Mouse (Mus musculus) midbrain, embryonic 13.5 days (tissue): ENCODE data around the gene Slc15a5. TPM values are rescaled to one million over a fixed set of nuclear protein-coding genes. Genes with fewer than 3 reads are reported as not detected.

Source experiments
- ATAC-seq: fragments of 200-750 bp; cut with Nextera tagmentation; 2 replicates; pipeline ENCODE4 v1.8.0; 2017; ENCODE audit warnings: mild to moderate bottlenecking, moderate TSS enrichment, moderate library complexity
- H3K27ac ChIP-seq: fragments of 300-500 bp; sonication (generic); 2 replicates; pipeline ENCODE4 v1.5.1; 2015; ENCODE audit warnings: inconsistent platforms, mild to moderate bottlenecking, moderate library complexity
- H3K27me3 ChIP-seq: fragments of 300-500 bp; sonication (generic); 2 replicates; pipeline ENCODE4 v1.6.1; 2015; ENCODE audit warnings: mild to moderate bottlenecking, inconsistent platforms
- H3K36me3 ChIP-seq: fragments of 300-500 bp; sonication (generic); 2 replicates; pipeline ENCODE4 v1.6.1; 2015; ENCODE audit warnings: mild to moderate bottlenecking, inconsistent platforms
- H3K4me1 ChIP-seq: fragments of 300-500 bp; sonication (generic); replicated peaks from 2 replicates; pipeline ENCODE4 v1.6.1; 2015; ENCODE audit warnings: inconsistent platforms
- H3K4me2 ChIP-seq: fragments of 300-500 bp; sonication (generic); replicated peaks from 2 replicates; pipeline ENCODE4 v1.6.1; 2015; ENCODE audit warnings: moderate library complexity, mild to moderate bottlenecking, inconsistent platforms
- H3K4me3 ChIP-seq: fragments of 300-500 bp; sonication (generic); replicated peaks from 2 replicates; pipeline ENCODE4 v1.5.1; 2015; ENCODE audit warnings: mild to moderate bottlenecking, inconsistent platforms
- H3K9ac ChIP-seq: fragments of 300-500 bp; sonication (generic); replicated peaks from 2 replicates; pipeline ENCODE4 v1.6.1; 2015; ENCODE audit warnings: mild to moderate bottlenecking, inconsistent platforms
- H3K9me3 ChIP-seq: fragments of 300-500 bp; sonication (generic); 2 replicates; pipeline ENCODE4 v1.6.1; 2016; ENCODE audit warnings: mild to moderate bottlenecking, inconsistent platforms
- WGBS: fragments of 180-500 bp; shearing (Covaris S2); methylation state at CpG from one replicate; pipeline ENCODE4 v1.1.7; 2015; 5-methylcytosine and 5-hydroxymethylcytosine counted together
- polyA plus RNA-seq: library from polyadenylated mRNA; unstranded; fragments of >200 nt; fragmentation: Nextera tagmentation; extraction: Ambion mirVana; gene quantifications from 2 replicates; pipeline ENCODE4 v1.2.1, GENCODE M21; 2015

Gene Slc15a5
- polyA plus RNA-seq, 1 experiment from 2014 or later = not detected

DNA sequence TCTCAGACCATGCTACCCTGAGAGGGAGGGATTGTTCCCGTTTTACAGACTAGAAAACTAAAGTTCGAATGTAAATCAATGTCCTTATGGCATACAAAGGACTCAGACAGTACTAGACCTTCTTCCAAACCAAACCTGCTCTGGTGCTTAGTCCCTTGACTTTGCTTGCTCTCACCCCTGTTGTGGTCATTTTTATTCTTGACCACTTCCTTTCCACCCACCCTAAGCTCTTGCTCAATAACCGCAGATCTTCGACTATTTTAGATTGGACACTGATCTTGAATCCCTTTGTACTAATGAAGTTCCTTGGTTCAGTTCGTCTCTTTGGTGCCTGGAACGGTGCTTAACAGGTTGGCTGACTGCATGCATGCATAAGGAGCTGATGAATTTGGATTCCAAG lies 94.5 kb downstream of the Slc15a5 start:
- Histone ChIP-seq H3K27me3 (no peaks in the 10 kb centered on the region), H3K36me3 (no peaks in the 10 kb centered on the region), H3K4me3 (no peak overlapping the region), H3K9me3 (no peaks in the 10 kb centered on the region), H3K4me1 (0 out of 2 replicates have a peak, but pooled peaks cover 10% of the 10 kb centered on the region), H3K27ac (no peak overlapping the region), H3K4me2 (no peak overlapping the region), H3K9ac (no peak overlapping the region)
- WGBS = 94% methylated on average over 6 of the region's 6 CpGs
- ATAC-seq = no peak

DNA sequence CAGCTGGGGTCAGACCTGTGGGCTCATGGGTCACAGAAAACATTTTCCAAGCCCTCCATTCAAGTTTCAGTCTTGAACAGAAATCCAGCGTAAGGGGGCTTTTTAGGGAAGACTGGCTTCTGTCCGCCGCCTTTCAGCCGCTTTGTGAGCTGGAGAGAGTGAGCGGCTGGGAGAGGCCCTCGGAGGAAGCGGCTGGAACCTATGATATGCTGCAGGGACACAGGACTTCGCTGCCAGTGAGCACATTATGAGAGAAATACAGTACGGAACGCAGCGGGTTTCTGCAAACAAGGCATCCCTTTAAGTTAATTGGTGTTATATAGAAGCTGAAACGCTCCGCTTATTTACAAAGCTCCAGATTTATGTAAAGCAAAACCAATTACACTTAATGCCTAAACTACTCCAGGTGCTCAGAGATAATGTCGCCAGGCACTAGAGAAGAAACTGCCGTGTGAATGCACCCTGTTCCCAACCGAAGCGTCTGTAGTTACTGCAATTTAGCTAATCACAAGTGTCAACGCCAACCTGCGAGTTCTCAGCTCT lies 97.5 kb downstream of the Slc15a5 start:
- H3K36me3 ChIP-seq = no peaks in the 10 kb centered on the region
- H3K4me3 ChIP-seq = no peak overlapping the region
- ATAC-seq = no peak
- 47% methylated on average over 19 of the region's 19 CpGs for whole genome bisulfite sequencing
- H3K27me3 ChIP-seq = no peaks in the 10 kb centered on the region
- no peak overlapping the region for H3K9ac ChIP-seq
- H3K9me3 ChIP-seq = no peaks in the 10 kb centered on the region
- H3K4me1 ChIP-seq = 0 out of 2 replicates have a peak, but pooled peaks cover 11% of the 10 kb centered on the region
- H3K27ac ChIP-seq = no peak overlapping the region
- H3K4me2 ChIP-seq = peak overlapping the region; percentile 4; the same call in 1 of the 2 replicates

DNA sequence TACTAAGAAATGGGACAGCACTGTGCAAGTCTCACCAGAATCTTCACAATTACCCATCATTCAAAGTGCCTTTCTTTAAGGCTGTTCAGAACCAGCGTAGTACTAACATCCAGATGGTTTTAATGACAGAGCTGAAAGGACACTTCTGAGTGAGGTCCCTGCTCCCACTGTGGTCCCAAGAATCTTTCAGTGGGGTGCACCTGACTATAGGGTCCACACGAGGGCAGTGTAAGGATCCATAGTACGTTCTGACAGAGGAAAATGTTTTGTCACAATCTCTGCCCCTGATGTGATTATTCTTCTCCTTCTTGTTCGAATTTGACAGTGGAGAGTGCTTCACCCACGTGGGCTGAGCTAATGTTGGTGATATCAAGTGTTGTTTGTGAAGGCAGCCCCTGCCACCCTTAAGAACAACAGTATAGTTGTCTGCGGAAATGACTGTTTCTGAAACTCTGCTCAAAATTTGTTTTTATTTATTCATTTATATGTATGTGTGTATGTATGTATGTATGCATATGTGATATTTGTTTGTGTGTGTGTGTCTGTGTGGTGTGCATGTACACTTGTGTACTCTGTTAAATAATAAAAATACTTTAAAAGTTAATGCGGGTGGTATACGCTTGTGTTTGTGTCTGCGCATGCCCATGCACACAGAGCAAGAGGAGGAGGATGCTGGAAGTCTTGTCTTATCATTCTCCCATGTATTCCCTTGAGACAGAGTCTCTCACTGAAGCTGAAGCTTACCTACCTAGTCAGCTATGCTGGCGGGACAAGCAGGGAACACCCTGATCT lies 98.6 kb downstream of the Slc15a5 start:
- Histone ChIP-seq H3K4me3 (no peak overlapping the region), H3K9me3 (no peaks in the 10 kb centered on the region), H3K9ac (no peak overlapping the region), H3K4me2 (no peak overlapping the region), H3K27me3 (no peaks in the 10 kb centered on the region), H3K4me1 (0 out of 2 replicates have a peak, but pooled peaks cover 11% of the 10 kb centered on the region), H3K27ac (no peak overlapping the region), H3K36me3 (no peaks in the 10 kb centered on the region)
- WGBS = 76% methylated on average over 10 of the region's 10 CpGs
- peak; percentile 15; the same call in 1 of the 2 replicates for ATAC-seq

DNA sequence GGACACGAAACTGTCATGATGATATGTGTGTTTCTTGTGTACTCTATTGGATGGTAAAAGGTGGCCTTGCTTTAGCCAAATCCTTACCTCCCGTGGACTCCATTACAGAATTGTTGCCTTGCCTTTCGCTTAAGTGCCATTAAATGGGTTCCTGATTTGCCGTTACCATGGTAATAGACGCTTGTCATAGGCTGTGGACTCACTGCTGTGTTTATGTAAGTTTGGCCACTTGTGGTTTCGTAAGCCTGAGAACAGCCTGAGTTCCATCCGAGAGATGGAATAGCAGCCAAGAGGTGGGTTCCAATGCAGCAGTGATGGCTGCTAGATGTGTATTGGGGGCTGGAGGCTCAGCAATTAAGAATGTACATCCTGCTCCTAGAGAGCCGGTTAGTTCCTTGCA lies 99.3 kb downstream of the Slc15a5 start:
- H3K36me3 ChIP-seq = no peaks in the 10 kb centered on the region
- H3K4me3 ChIP-seq = no peak overlapping the region
- H3K27ac ChIP-seq = no peak overlapping the region
- H3K9me3 ChIP-seq = peaks cover under 1% of the 10 kb centered on the region; the same call in 1 of the 2 replicates
- no peak overlapping the region for H3K4me2 ChIP-seq
- no peaks in the 10 kb centered on the region for H3K27me3 ChIP-seq
- WGBS = 72% methylated on average over 8 of the region's 8 CpGs
- 0 out of 2 replicates have a peak, but pooled peaks cover 11% of the 10 kb centered on the region for H3K4me1 ChIP-seq
- peak; percentile 35; the same call in 1 of the 2 replicates for ATAC-seq
- H3K9ac ChIP-seq = no peak overlapping the region

DNA sequence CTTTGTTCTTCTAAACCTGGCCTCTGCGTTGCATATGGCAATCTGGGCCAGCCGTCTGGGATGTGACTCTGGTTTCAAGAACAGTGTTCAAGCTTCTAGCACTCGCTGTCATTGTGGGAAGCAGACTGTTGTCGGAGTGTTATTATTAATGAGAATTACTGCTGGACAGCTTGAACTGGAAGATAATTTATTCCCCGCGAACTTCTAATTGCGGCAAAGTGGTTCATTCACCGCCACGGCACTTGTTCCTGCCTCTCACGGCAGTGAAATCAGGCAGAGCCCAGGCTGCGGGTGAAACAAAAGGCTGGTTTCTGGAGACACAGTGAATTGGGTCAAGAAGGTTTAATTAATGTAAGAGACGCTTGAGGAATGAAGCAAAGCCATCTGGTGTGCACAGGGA lies 99.9 kb downstream of the Slc15a5 start:
- Histone ChIP-seq H3K36me3 (no peaks in the 10 kb centered on the region), H3K9me3 (peaks cover 6% of the 10 kb centered on the region), H3K4me3 (no peak overlapping the region), H3K27me3 (no peaks in the 10 kb centered on the region), H3K4me2 (no peak overlapping the region), H3K9ac (no peak overlapping the region), H3K4me1 (0 out of 2 replicates have a peak, but pooled peaks cover 11% of the 10 kb centered on the region), H3K27ac (peak overlapping the region; percentile 10)
- 0 out of 2 replicates have a peak, but pooled peaks have one; percentile 53 for ATAC-seq
- WGBS = 44% methylated on average over 12 of the region's 12 CpGs

DNA sequence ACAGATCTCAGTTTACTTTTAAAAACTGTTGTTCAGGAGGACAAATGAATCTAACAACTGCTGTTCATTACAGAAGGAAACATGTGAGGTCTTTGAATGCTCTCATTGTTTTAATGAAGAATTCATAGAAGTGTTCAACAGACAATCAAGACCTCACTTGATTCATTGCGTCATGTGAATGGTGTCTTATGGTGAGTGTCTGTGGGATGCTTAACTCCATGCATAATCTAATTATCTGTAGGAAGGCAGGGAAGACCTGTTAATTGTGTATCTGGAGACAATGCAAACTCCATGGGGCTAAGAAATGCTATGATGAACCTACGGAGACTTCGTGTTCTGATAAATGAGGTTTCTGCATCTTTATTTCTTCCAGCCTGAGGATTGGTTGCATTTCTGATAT lies 103.7 kb downstream of the Slc15a5 start:
- WGBS = 76% methylated on average over 3 of the region's 3 CpGs
- Histone ChIP-seq H3K4me2 (no peak overlapping the region), H3K4me3 (no peak overlapping the region), H3K9me3 (peaks cover 6% of the 10 kb centered on the region), H3K4me1 (0 out of 2 replicates have a peak, but pooled peaks cover 7% of the 10 kb centered on the region), H3K27me3 (no peaks in the 10 kb centered on the region), H3K9ac (no peak overlapping the region), H3K36me3 (no peaks in the 10 kb centered on the region), H3K27ac (no peak overlapping the region)
- ATAC-seq = no peak

DNA sequence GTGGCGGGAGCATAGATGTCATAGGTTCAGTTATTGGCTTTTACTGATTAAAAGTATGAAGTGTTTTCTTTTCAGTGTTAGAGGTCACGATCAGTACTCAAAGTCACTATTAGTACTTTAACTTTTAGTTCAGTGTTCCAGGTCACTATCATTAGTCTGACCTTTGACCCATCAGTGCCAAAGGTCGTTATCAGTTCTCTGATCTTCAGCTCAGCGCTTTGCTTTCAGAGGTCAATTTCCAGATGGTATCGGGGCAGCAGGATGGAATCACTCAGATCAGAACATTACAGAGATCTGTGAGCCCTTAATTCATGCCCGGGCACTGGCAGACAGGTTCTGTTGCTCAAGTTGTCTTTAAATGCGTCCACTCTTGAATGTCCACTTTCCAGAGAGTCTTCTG lies 116.0 kb downstream of the Slc15a5 start:
- Histone ChIP-seq H3K4me2 (no peak overlapping the region), H3K4me1 (no peaks in the 10 kb centered on the region), H3K9ac (no peak overlapping the region), H3K27ac (no peak overlapping the region), H3K27me3 (no peaks in the 10 kb centered on the region), H3K4me3 (no peak overlapping the region), H3K9me3 (no peaks in the 10 kb centered on the region), H3K36me3 (no peaks in the 10 kb centered on the region)
- WGBS = 81% methylated on average over 7 of the region's 7 CpGs
- ATAC-seq = no peak

DNA sequence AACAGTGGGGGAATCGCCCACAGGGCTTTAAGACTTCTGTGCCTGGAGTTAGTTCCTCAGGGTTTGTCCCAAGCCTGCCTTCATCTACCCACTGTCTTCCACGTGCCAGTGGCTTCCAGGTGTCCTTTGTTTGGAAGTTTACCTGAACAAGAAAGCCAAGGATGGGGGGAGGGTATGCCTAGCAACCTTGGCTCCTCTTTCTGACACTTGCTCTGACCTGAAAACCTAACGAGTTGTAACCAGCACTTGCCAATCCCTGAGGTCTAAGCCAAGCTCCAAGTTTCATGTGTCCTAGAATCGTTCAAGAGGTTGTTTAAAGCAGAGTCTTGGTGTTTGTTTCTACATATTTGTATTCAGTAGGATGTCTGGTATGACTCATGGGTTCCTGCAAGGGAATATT lies 116.9 kb downstream of the Slc15a5 start:
- no peaks in the 10 kb centered on the region for H3K9me3 ChIP-seq
- ATAC-seq = no peak
- H3K36me3 ChIP-seq = no peaks in the 10 kb centered on the region
- 75% methylated on average over 4 of the region's 4 CpGs for WGBS
- no peak overlapping the region for H3K27ac ChIP-seq
- H3K4me1 ChIP-seq = no peaks in the 10 kb centered on the region
- H3K9ac ChIP-seq = no peak overlapping the region
- H3K27me3 ChIP-seq = no peaks in the 10 kb centered on the region
- no peak overlapping the region for H3K4me3 ChIP-seq
- no peak overlapping the region for H3K4me2 ChIP-seq

DNA sequence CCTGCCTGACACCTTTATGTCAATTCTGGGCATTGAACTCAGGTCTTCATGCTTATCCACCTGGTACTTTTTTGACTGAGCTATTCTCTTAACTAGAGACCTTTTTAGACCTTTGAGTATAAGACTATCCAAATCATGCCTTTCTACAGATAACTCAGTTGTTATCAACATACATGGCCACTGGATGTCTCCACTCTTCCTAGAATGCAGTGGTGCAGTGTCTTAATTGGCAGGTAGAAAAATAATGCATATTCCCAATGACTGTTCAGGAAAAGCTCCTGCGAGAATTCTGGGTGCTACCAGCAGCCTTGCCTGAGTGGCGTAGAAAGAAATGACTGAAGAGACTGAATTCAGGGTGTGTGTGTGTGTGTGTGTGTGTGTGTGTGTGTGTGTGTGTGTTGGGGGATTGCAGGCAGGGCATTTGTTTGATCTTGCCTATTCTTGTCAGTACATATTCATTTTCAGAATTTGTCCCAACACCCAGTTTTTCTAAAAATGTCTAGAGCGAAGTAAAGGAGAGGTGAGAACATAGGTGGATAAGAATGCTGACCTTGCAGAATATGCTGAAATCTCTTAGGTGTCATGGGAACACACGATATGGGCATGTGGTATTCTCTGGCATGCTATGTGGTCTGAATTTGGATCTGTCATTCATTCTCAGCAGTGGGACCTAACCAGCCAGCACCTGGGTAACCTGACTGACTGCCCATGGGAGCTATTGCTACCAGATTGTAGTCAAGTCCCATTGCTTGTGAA lies 119.5 kb downstream of the Slc15a5 start:
- ATAC-seq = no peak
- Histone ChIP-seq H3K9me3 (no peaks in the 10 kb centered on the region), H3K4me2 (no peak overlapping the region), H3K4me1 (0 out of 2 replicates have a peak, but pooled peaks cover 5% of the 10 kb centered on the region), H3K9ac (no peak overlapping the region), H3K27ac (no peak overlapping the region), H3K27me3 (no peaks in the 10 kb centered on the region), H3K4me3 (no peak overlapping the region), H3K36me3 (no peaks in the 10 kb centered on the region)
- 91% methylated on average over 4 of the region's 4 CpGs for WGBS

DNA sequence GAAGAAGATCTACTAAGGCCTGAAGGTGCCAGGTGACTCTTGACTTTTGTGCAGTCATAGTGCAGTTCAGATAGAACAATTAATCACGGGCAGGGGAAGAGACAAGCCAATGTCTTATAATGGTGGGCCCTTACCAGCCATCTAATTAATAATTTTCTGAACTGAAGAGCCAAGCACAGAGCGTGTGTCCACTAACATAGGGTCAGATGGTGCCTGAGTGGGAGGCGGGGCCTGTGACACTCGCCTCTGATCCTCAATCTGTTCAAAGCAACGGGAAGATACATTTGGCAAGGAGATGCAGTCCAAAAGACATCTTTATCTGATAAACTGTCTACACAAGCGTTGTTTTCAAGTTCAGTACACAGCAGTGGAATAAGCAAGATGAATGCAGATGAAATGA lies 122.1 kb downstream of the Slc15a5 start:
- 82% methylated on average over 6 of the region's 6 CpGs for WGBS
- Histone ChIP-seq H3K4me3 (no peak overlapping the region), H3K36me3 (no peaks in the 10 kb centered on the region), H3K27me3 (no peaks in the 10 kb centered on the region), H3K9me3 (no peaks in the 10 kb centered on the region), H3K4me2 (no peak overlapping the region), H3K27ac (no peak overlapping the region), H3K4me1 (0 out of 2 replicates have a peak, but pooled peaks cover 5% of the 10 kb centered on the region), H3K9ac (no peak overlapping the region)
- no peak; the same call in 1 of the 2 replicates for ATAC-seq

DNA sequence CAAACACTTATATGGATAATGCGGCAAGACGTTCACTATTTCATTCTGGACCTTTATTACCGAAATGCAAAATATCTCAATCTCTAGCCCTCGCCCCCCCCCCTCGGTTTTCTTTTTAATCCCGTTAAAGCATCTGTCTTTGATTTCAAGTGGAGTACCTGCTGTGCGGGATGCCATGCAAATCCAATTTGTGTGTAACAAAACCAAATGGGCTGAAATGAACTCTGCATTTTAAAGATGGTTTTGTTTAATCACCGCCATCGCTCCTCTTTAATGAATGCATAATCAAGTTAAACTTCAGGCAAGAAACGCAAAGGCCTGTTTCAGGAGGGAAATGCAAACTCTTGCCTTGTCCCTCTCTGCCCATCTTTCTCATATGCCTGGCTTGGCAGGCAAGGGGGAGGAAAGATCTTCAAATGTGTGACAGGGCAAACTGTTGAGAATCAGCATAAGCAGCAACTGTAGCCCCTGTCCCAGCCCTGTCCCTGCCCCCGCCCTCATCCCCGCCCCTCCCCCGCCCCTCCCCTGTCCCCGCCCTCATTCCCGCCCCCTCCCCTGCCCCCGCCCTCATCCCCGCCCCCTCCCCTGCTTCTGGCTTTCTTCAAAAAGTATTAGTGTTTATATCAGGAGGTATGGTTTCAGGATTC lies 122.8 kb downstream of the Slc15a5 start:
- 15% methylated on average over 14 of the region's 17 CpGs for WGBS
- 0 out of 2 replicates have a peak, but pooled peaks cover 5% of the 10 kb centered on the region for H3K4me1 ChIP-seq
- H3K27me3 ChIP-seq = no peaks in the 10 kb centered on the region
- ATAC-seq = peak; percentile 92
- H3K27ac ChIP-seq = no peak overlapping the region
- peak overlapping the region; percentile 29 for H3K4me2 ChIP-seq
- H3K9me3 ChIP-seq = no peaks in the 10 kb centered on the region
- H3K9ac ChIP-seq = no peak overlapping the region
- H3K4me3 ChIP-seq = no peak overlapping the region
- H3K36me3 ChIP-seq = no peaks in the 10 kb centered on the region
